Mouse (Mus musculus) midbrain, embryonic 13.5 days (tissue): ENCODE measurements at regions not wholly inside any gene's neighbourhood (a gene's known extent, or its start where the extent isn't known, plus 50 kb on each side); places are given as distances from the start of the nearest gene placed in this dataset.

Source experiments
- ATAC-seq: fragments of 200-750 bp; cut with Nextera tagmentation; 2 replicates; pipeline ENCODE4 v1.8.0; 2017; ENCODE audit warnings: mild to moderate bottlenecking, moderate TSS enrichment, moderate library complexity
- H3K27ac ChIP-seq: fragments of 300-500 bp; sonication (generic); 2 replicates; pipeline ENCODE4 v1.5.1; 2015; ENCODE audit warnings: inconsistent platforms, mild to moderate bottlenecking, moderate library complexity
- H3K27me3 ChIP-seq: fragments of 300-500 bp; sonication (generic); 2 replicates; pipeline ENCODE4 v1.6.1; 2015; ENCODE audit warnings: mild to moderate bottlenecking, inconsistent platforms
- H3K36me3 ChIP-seq: fragments of 300-500 bp; sonication (generic); 2 replicates; pipeline ENCODE4 v1.6.1; 2015; ENCODE audit warnings: mild to moderate bottlenecking, inconsistent platforms
- H3K4me1 ChIP-seq: fragments of 300-500 bp; sonication (generic); replicated peaks from 2 replicates; pipeline ENCODE4 v1.6.1; 2015; ENCODE audit warnings: inconsistent platforms
- H3K4me2 ChIP-seq: fragments of 300-500 bp; sonication (generic); replicated peaks from 2 replicates; pipeline ENCODE4 v1.6.1; 2015; ENCODE audit warnings: moderate library complexity, mild to moderate bottlenecking, inconsistent platforms
- H3K4me3 ChIP-seq: fragments of 300-500 bp; sonication (generic); replicated peaks from 2 replicates; pipeline ENCODE4 v1.5.1; 2015; ENCODE audit warnings: mild to moderate bottlenecking, inconsistent platforms
- H3K9ac ChIP-seq: fragments of 300-500 bp; sonication (generic); replicated peaks from 2 replicates; pipeline ENCODE4 v1.6.1; 2015; ENCODE audit warnings: mild to moderate bottlenecking, inconsistent platforms
- H3K9me3 ChIP-seq: fragments of 300-500 bp; sonication (generic); 2 replicates; pipeline ENCODE4 v1.6.1; 2016; ENCODE audit warnings: mild to moderate bottlenecking, inconsistent platforms
- WGBS: fragments of 180-500 bp; shearing (Covaris S2); methylation state at CpG from one replicate; pipeline ENCODE4 v1.1.7; 2015; 5-methylcytosine and 5-hydroxymethylcytosine counted together

- no peak overlapping the region for H3K9ac ChIP-seq
- H3K4me1 ChIP-seq: no peaks in the 10 kb centered on the region
- 74% methylated on average over 6 of the region's 6 CpGs for WGBS
- no peaks in the 10 kb centered on the region for H3K9me3 ChIP-seq
- no peak overlapping the region for H3K4me3 ChIP-seq
- H3K36me3 ChIP-seq: no peaks in the 10 kb centered on the region
- H3K27me3 ChIP-seq: no peaks in the 10 kb centered on the region
- H3K4me2 ChIP-seq: no peak overlapping the region
- no peak overlapping the region for H3K27ac ChIP-seq
- no peak for ATAC-seq
These were observed 132.2 kb upstream of the Runx1 start for GRCm38 (mm10) chr16:92958146-92958545.

GRCm38 (mm10) chr16:92955508-92955907 is 129.6 kb upstream of the Runx1 start:
- no peaks in the 10 kb centered on the region for H3K36me3 ChIP-seq
- H3K9me3 ChIP-seq: no peaks in the 10 kb centered on the region
- H3K27me3 ChIP-seq: no peaks in the 10 kb centered on the region
- WGBS: 72% methylated on average over 5 of the region's 5 CpGs
- no peak overlapping the region for H3K27ac ChIP-seq
- no peak overlapping the region for H3K9ac ChIP-seq
- no peak for ATAC-seq
- no peaks in the 10 kb centered on the region for H3K4me1 ChIP-seq
- no peak overlapping the region for H3K4me3 ChIP-seq
- no peak overlapping the region for H3K4me2 ChIP-seq

GRCm38 (mm10) chr16:92955087-92955486 is 129.1 kb upstream of the Runx1 start:
- Histone ChIP-seq H3K36me3 (no peaks in the 10 kb centered on the region), H3K27ac (no peak overlapping the region), H3K4me1 (no peaks in the 10 kb centered on the region), H3K27me3 (no peaks in the 10 kb centered on the region), H3K9ac (no peak overlapping the region), H3K4me3 (no peak overlapping the region), H3K9me3 (no peaks in the 10 kb centered on the region), H3K4me2 (no peak overlapping the region)
- no peak for ATAC-seq
- 97% methylated on average over 4 of the region's 4 CpGs for WGBS

- no peaks in the 10 kb centered on the region for H3K36me3 ChIP-seq
- H3K4me1 ChIP-seq: no peaks in the 10 kb centered on the region
- 82% methylated on average over 11 of the region's 11 CpGs for WGBS
- H3K4me2 ChIP-seq: no peak overlapping the region
- no peak overlapping the region for H3K4me3 ChIP-seq
- H3K27me3 ChIP-seq: no peaks in the 10 kb centered on the region
- no peak overlapping the region for H3K27ac ChIP-seq
- no peak overlapping the region for H3K9ac ChIP-seq
- ATAC-seq: no peak
- no peaks in the 10 kb centered on the region for H3K9me3 ChIP-seq
These were observed 128.1 kb upstream of the Runx1 start for GRCm38 (mm10) chr16:92953936-92954654.

- no peak overlapping the region for H3K9ac ChIP-seq
These were observed 126.6 kb upstream of the Runx1 start for GRCm38 (mm10) chr16:92952336-92953097.

GRCm38 (mm10) chr16:92951516-92951915 is 125.6 kb upstream of the Runx1 start:
- H3K27ac ChIP-seq: no peak overlapping the region
- H3K4me3 ChIP-seq: no peak overlapping the region
- H3K9me3 ChIP-seq: no peaks in the 10 kb centered on the region
- no peak overlapping the region for H3K4me2 ChIP-seq
- ATAC-seq: no peak
- WGBS: 89% methylated on average over 6 of the region's 6 CpGs
- no peak overlapping the region for H3K9ac ChIP-seq
- H3K27me3 ChIP-seq: no peaks in the 10 kb centered on the region
- no peaks in the 10 kb centered on the region for H3K4me1 ChIP-seq
- no peaks in the 10 kb centered on the region for H3K36me3 ChIP-seq

More at GRCm38 (mm10) chr16:92952336-92953097, 126.6 kb upstream of the Runx1 start:
- Histone ChIP-seq H3K4me1 (no peaks in the 10 kb centered on the region), H3K4me3 (no peak overlapping the region), H3K36me3 (no peaks in the 10 kb centered on the region), H3K9me3 (no peaks in the 10 kb centered on the region), H3K4me2 (no peak overlapping the region), H3K27me3 (no peaks in the 10 kb centered on the region), H3K27ac (no peak overlapping the region)
- ATAC-seq: no peak
- WGBS: 84% methylated on average over 7 of the region's 7 CpGs

GRCm38 (mm10) chr16:92948494-92948893 is 122.5 kb upstream of the Runx1 start:
- H3K4me3 ChIP-seq: no peak overlapping the region
- 96% methylated on average over 13 of the region's 13 CpGs for WGBS
- no peak overlapping the region for H3K9ac ChIP-seq
- H3K27me3 ChIP-seq: no peaks in the 10 kb centered on the region
- no peak overlapping the region for H3K4me2 ChIP-seq
- ATAC-seq: no peak
- no peaks in the 10 kb centered on the region for H3K36me3 ChIP-seq
- no peak overlapping the region for H3K27ac ChIP-seq
- H3K9me3 ChIP-seq: no peaks in the 10 kb centered on the region
- H3K4me1 ChIP-seq: no peaks in the 10 kb centered on the region

- H3K27ac ChIP-seq: no peak overlapping the region
- no peak overlapping the region for H3K4me3 ChIP-seq
- ATAC-seq: no peak
- no peaks in the 10 kb centered on the region for H3K36me3 ChIP-seq
- H3K9ac ChIP-seq: no peak overlapping the region
- no peaks in the 10 kb centered on the region for H3K9me3 ChIP-seq
- no peaks in the 10 kb centered on the region for H3K27me3 ChIP-seq
- no peak overlapping the region for H3K4me2 ChIP-seq
- H3K4me1 ChIP-seq: no peaks in the 10 kb centered on the region
- 82% methylated on average over 4 of the region's 4 CpGs for WGBS
These were observed 120.6 kb upstream of the Runx1 start for GRCm38 (mm10) chr16:92946554-92946953.

- Histone ChIP-seq H3K36me3 (no peaks in the 10 kb centered on the region), H3K9me3 (no peaks in the 10 kb centered on the region), H3K4me2 (no peak overlapping the region), H3K27ac (no peak overlapping the region), H3K9ac (no peak overlapping the region), H3K4me1 (no peaks in the 10 kb centered on the region), H3K27me3 (no peaks in the 10 kb centered on the region), H3K4me3 (no peak overlapping the region)
- 73% methylated on average over 2 of the region's 2 CpGs for WGBS
- ATAC-seq: no peak
These were observed 118.0 kb upstream of the Runx1 start for GRCm38 (mm10) chr16:92943901-92944300.

GRCm38 (mm10) chr16:92939618-92940017 is 113.7 kb upstream of the Runx1 start:
- Histone ChIP-seq H3K27ac (no peak overlapping the region), H3K4me2 (no peak overlapping the region), H3K27me3 (no peaks in the 10 kb centered on the region), H3K36me3 (no peaks in the 10 kb centered on the region), H3K9ac (no peak overlapping the region), H3K9me3 (no peaks in the 10 kb centered on the region), H3K4me3 (no peak overlapping the region), H3K4me1 (no peaks in the 10 kb centered on the region)
- WGBS: 70% methylated on average over 8 of the region's 8 CpGs
- no peak for ATAC-seq

- no peak for ATAC-seq
- H3K9ac ChIP-seq: no peak overlapping the region
- no peaks in the 10 kb centered on the region for H3K4me1 ChIP-seq
- H3K27me3 ChIP-seq: no peaks in the 10 kb centered on the region
- no peaks in the 10 kb centered on the region for H3K36me3 ChIP-seq
- H3K27ac ChIP-seq: no peak overlapping the region
- no peak overlapping the region for H3K4me3 ChIP-seq
- H3K4me2 ChIP-seq: no peak overlapping the region
- H3K9me3 ChIP-seq: no peaks in the 10 kb centered on the region
- WGBS: 85% methylated on average over 2 of the region's 2 CpGs
These were observed 110.0 kb upstream of the Runx1 start for GRCm38 (mm10) chr16:92935848-92936535.

GRCm38 (mm10) chr16:92930103-92930502 is 104.2 kb upstream of the Runx1 start:
- Histone ChIP-seq H3K4me2 (no peak overlapping the region), H3K27ac (no peak overlapping the region), H3K9ac (no peak overlapping the region), H3K27me3 (no peaks in the 10 kb centered on the region), H3K36me3 (no peaks in the 10 kb centered on the region), H3K4me1 (no peaks in the 10 kb centered on the region), H3K9me3 (no peaks in the 10 kb centered on the region), H3K4me3 (no peak overlapping the region)
- 83% methylated on average over 4 of the region's 4 CpGs for WGBS
- no peak for ATAC-seq
